In genomic region chr7:36709239-36709638, GRCm38 (mm10) we compare ENCODE assay signal across 8 mouse cellular contexts. TPM values are rescaled to one million over a fixed set of nuclear protein-coding genes. Genes with fewer than 3 reads are reported as not detected.
A peak's percentile ranks its signal among the peaks of the same experiment; 100 is the strongest.
DNase-seq lines count a peak whose midpoint lies in the region; ATAC-seq lines count a peak whose summit lies in the region.

No protein-coding gene starts in this region.

- DNase-seq in kidney, adult 9 months: no peak
- DNase-seq in retina, postnatal 1 day: peak; percentile 69
- DNase-seq in adipocyte (ENCODE audit: low spot score): no peak
- no peak for DNase-seq in MN1 (ENCODE audit: low spot score)

- peaks cover 46% of the 10 kb centered on the region for H3K4me1 ChIP-seq in kidney, embryonic 15.5 days
- H3K4me1 ChIP-seq in limb, embryonic 12.5 days (replicated peaks): peaks cover 58% of the 10 kb centered on the region

- no peak overlapping the region for H3K4me3 ChIP-seq in kidney, embryonic 15.5 days (replicated peaks)
- no peak overlapping the region for H3K4me3 ChIP-seq in limb, embryonic 12.5 days (replicated peaks)

- H3K27me3 ChIP-seq in kidney, embryonic 15.5 days: peaks cover 8% of the 10 kb centered on the region; the same call in 1 of the 2 replicates
- H3K27me3 ChIP-seq in limb, embryonic 12.5 days: no peaks in the 10 kb centered on the region

- H3K4me2 ChIP-seq in kidney, embryonic 15.5 days: no peak overlapping the region
- H3K4me2 ChIP-seq in limb, embryonic 12.5 days: peak overlapping the region; percentile 11

- no peaks in the 10 kb centered on the region for H3K36me3 ChIP-seq in kidney, embryonic 15.5 days
- no peaks in the 10 kb centered on the region for H3K36me3 ChIP-seq in limb, embryonic 12.5 days

- H3K9ac ChIP-seq in kidney, embryonic 15.5 days: no peak overlapping the region
- H3K9ac ChIP-seq in limb, embryonic 12.5 days (replicated peaks): no peak overlapping the region

- no peaks in the 10 kb centered on the region for H3K9me3 ChIP-seq in kidney, embryonic 15.5 days (replicated peaks)
- no peaks in the 10 kb centered on the region for H3K9me3 ChIP-seq in limb, embryonic 12.5 days

- ATAC-seq in kidney, embryonic 15.5 days (replicated peaks; ENCODE audit: low FRiP score): peak; percentile 54
- ATAC-seq in common myeloid progenitor, adult 5-6 weeks (replicated peaks; ENCODE audit: low read depth, poor library complexity, severe bottlenecking): peak; percentile 71
- peak; percentile 51; the same call in 1 of the 2 replicates for ATAC-seq in granulocyte monocyte progenitor cell, adult 5-6 weeks (replicated peaks; ENCODE audit: poor library complexity, severe bottlenecking)
- peak; percentile 67 for ATAC-seq in limb, embryonic 12.5 days (ENCODE audit: insufficient number of reproducible peaks, insufficient read depth, low FRiP score, low TSS enrichment, low read depth)

- H3K27ac ChIP-seq in kidney, embryonic 15.5 days: no peak overlapping the region
- peak overlapping the region; percentile 18; the same call in 1 of the 2 replicates for H3K27ac ChIP-seq in limb, embryonic 12.5 days

- 8% methylated on average over 2 of the region's 2 CpGs for WGBS in kidney, embryonic 15.5 days
- WGBS in limb, embryonic 12.5 days: 0% methylated on average over 2 of the region's 2 CpGs

RNA-seq across cellular contexts. Expression of gene Tshz3, which starts 11.3 kb away (rescaled TPM):
- 9.1 and 12.3 TPM in 2 replicates for polyA plus RNA-seq in kidney, embryonic 15.5 days (2015; fragmentation: Nextera tagmentation; extraction: Ambion mirVana)
- 0.14 and 0.58 TPM in 2 replicates for total RNA-seq in common myeloid progenitor, adult 5-6 weeks (2017)
- total RNA-seq in granulocyte monocyte progenitor cell, adult 5-6 weeks (2014; fragmentation: Nextera tagmentation): 0.28 TPM in 1 of 2 replicates, not detected in the other
- 0.15 TPM in 1 of 2 replicates, not detected in the other for total RNA-seq in granulocyte monocyte progenitor cell, adult 5-6 weeks (2017)
- polyA plus RNA-seq in limb, embryonic 12.5 days (2016; fragmentation: Nextera tagmentation; extraction: Ambion mirVana): 10.4 and 10.8 TPM in 2 replicates
